Mouse (Mus musculus): ENCODE results near the gene Fstl4.
A peak's percentile ranks its signal among the peaks of the same experiment; 100 is the strongest.

Gene Fstl4

DNA sequence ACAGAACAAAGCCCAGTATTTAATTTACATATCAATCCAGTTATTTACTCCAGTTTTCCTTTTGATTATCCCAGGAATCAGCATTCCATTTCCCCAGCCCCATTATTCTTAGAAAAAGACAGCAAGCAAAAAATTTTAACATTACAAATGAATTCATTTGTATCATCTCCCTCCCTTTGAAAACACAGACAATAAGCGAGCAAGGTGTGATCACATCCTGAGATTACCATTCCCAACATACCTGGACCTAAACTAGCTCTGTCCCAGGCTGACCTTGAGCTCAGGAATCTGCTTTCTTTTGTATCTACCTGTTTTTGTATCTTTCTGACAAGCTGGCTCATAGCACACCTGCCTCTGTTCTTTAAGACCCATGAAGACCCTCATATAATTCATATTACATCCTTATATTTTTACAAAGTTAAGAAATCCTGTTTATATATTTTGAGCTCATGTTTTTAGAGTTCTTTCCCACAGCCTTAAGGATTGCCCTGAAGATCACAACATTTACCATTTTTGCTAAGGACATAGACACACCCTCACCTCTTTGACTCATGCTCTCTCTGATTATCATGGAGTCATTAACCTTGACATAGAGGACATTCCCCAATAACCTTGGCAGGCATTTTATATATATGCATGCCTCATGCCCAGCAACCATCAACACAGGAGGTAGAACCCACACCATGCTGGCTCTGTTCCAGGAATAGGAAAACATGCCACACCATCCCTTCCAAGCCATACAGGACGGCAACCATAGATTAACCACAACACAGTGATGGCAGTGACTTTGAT is 438.2 kb downstream of the Fstl4 start:
- no peak for DNase-seq (ENCODE audit: low read depth, low spot score)

DNA sequence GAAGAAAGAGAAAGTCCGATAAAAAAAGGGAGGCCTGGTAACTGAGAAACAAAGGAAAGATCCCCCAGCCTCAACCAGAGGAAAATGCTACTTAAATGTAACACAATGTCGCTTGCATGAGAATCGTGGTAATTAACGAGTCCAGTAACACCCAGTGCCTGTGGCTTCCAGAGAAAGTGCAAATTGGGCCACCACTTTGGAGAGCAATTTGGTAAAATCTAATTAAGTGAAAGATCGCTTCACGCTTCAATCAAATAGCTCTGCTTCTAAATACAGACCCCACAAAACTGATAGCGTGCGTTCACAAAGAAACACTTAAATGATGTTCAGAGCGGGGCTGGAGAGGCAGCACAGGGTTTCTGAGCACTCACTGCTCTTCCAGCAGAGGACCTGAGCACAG is 446.4 kb downstream of the Fstl4 start:
- no peak for DNase-seq (ENCODE audit: low read depth, low spot score)

- peak; percentile 85 for DNase-seq (ENCODE audit: low read depth, low spot score)
Observed at GRCm38 (mm10) chr11:53229011-53229410, 464.6 kb downstream of the Fstl4 start.

DNA sequence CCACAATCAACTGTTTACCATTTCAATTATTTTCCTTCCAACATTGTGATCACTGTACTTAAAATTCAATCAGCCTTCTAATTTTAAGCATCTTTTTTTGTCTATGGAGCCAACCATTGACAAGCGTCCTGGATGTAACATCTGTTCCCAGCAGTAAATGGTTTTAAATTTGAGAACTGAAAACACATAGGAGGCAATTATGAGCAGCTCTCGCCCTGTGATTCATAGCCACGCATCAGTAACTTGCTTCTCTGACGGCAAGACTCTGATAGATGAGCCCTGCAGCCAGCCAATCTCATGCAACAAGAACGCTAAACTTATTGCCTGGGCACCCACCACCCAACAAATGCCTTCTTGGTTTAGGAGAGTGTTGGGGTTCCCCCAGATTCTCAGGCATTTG is 467.4 kb downstream of the Fstl4 start:
- peak; percentile 69 for DNase-seq (ENCODE audit: low read depth, low spot score)

- no peak for DNase-seq (ENCODE audit: low read depth, low spot score)
Observed at GRCm38 (mm10) chr11:53233590-53233989, 469.2 kb downstream of the Fstl4 start.
